Mouse (Mus musculus): ENCODE data around the gene Antxrl. TPM values are rescaled to one million over a fixed set of nuclear protein-coding genes. Genes with fewer than 3 reads are reported as not detected.

Antxrl gene
- total RNA-seq (2021) = not detected

- intact Hi-C loops (cut with DNase I) = no loop called here
- no peak for DNase-seq (ENCODE audit: low spot score)
Measured at GRCm38 (mm10) chr14:34052516-34052915, at the start of gene Antxrl. Gene Antxrl, plus strand, starts transcription at chr14:34052707.

GRCm38 (mm10) chr14:34015063-34015462 is 37.4 kb upstream of the Antxrl start, which contains the start of gene Gm30083:
Gene Gm30083, minus strand, starts transcription at chr14:34015182.
- DNase-seq (ENCODE audit: low spot score) = no peak
- intact Hi-C loops (cut with DNase I) = no loop called here

- no peak for DNase-seq (ENCODE audit: low spot score)
Measured at GRCm38 (mm10) chr14:34016381-34016780, 36.1 kb upstream of the Antxrl start, which contains the start of gene Gm5460. Gene Gm5460, plus strand, starts transcription at chr14:34016758.

GRCm38 (mm10) chr14:34016938-34017337 is 35.6 kb upstream of the Antxrl start:
- intact Hi-C loops (cut with DNase I) = no loop called here
- no peak for DNase-seq (ENCODE audit: low spot score)

More at GRCm38 (mm10) chr14:34016381-34016780, 36.1 kb upstream of the Antxrl start, which contains the start of gene Gm5460:
- intact Hi-C loops (cut with DNase I) = no loop called here

- intact Hi-C loops (cut with DNase I) = no loop called here
- DNase-seq (ENCODE audit: low spot score) = no peak
Measured at GRCm38 (mm10) chr14:34026710-34027109, 25.8 kb upstream of the Antxrl start.

GRCm38 (mm10) chr14:34033841-34034610 is 18.5 kb upstream of the Antxrl start:
- intact Hi-C loops (cut with DNase I) = no loop called here
- DNase-seq (ENCODE audit: low spot score) = no peak

- DNase-seq (ENCODE audit: low spot score) = no peak
- intact Hi-C loops (cut with DNase I) = no loop called here
Measured at GRCm38 (mm10) chr14:34041241-34041640, 11.3 kb upstream of the Antxrl start.

GRCm38 (mm10) chr14:34043341-34043740 is 9.2 kb upstream of the Antxrl start:
- no peak for DNase-seq (ENCODE audit: low spot score)
- intact Hi-C loops (cut with DNase I) = no loop called here

GRCm38 (mm10) chr14:34050101-34050779 is 2.3 kb upstream of the Antxrl start:
- DNase-seq (ENCODE audit: low spot score) = no peak
- intact Hi-C loops (cut with DNase I) = no loop called here

GRCm38 (mm10) chr14:34071665-34072064 is 19.2 kb downstream of the Antxrl start:
- DNase-seq (ENCODE audit: low spot score) = no peak
- intact Hi-C loops (cut with DNase I) = no loop called here

GRCm38 (mm10) chr14:34075346-34075745 is 22.8 kb downstream of the Antxrl start:
- intact Hi-C loops (cut with DNase I) = no loop called here
- DNase-seq (ENCODE audit: low spot score) = no peak

- DNase-seq (ENCODE audit: low spot score) = no peak
- intact Hi-C loops (cut with DNase I) = no loop called here
Measured at GRCm38 (mm10) chr14:34077222-34077621, 24.7 kb downstream of the Antxrl start.

- no peak for DNase-seq (ENCODE audit: low spot score)
- intact Hi-C loops (cut with DNase I) = no loop called here
Measured at GRCm38 (mm10) chr14:34078293-34078692, 25.8 kb downstream of the Antxrl start.

- DNase-seq (ENCODE audit: low spot score) = peak; percentile 26
- intact Hi-C loops (cut with DNase I) = loop anchor here (1.0 to 10.0 kb wide), 6 partner anchors 24 to 474 kb away; no protein-coding TSS in a partner anchor
Measured at GRCm38 (mm10) chr14:34080321-34080997, 28.0 kb downstream of the Antxrl start.

GRCm38 (mm10) chr14:34085731-34086130 is 33.2 kb downstream of the Antxrl start, which contains the start of gene Anxa8:
Gene Anxa8, plus strand, starts transcription at chr14:34085981.
- intact Hi-C loops (cut with DNase I) = loop anchor here (10.0 kb wide), 1 partner anchor 469 kb away; no protein-coding TSS in a partner anchor
- no peak for DNase-seq (ENCODE audit: low spot score)

GRCm38 (mm10) chr14:34086806-34087205 is 34.3 kb downstream of the Antxrl start:
- intact Hi-C loops (cut with DNase I) = loop anchor here (10.0 kb wide), 1 partner anchor 468 kb away; no protein-coding TSS in a partner anchor

GRCm38 (mm10) chr14:34087856-34088398 is 35.4 kb downstream of the Antxrl start:
- DNase-seq (ENCODE audit: low spot score) = no peak
- intact Hi-C loops (cut with DNase I) = loop anchor here (10.0 kb wide), 1 partner anchor 467 kb away; no protein-coding TSS in a partner anchor

More at GRCm38 (mm10) chr14:34086806-34087205, 34.3 kb downstream of the Antxrl start:
- DNase-seq (ENCODE audit: low spot score) = no peak

GRCm38 (mm10) chr14:34089796-34090195 is 37.3 kb downstream of the Antxrl start:
- intact Hi-C loops (cut with DNase I) = loop anchor here (10.0 kb wide), 1 partner anchor 465 kb away; no protein-coding TSS in a partner anchor
- no peak for DNase-seq (ENCODE audit: low spot score)

- intact Hi-C loops (cut with DNase I) = no loop called here
- DNase-seq (ENCODE audit: low spot score) = no peak
Measured at GRCm38 (mm10) chr14:34091475-34091874, 39.0 kb downstream of the Antxrl start.

GRCm38 (mm10) chr14:34092856-34093255 is 40.3 kb downstream of the Antxrl start:
- no peak for DNase-seq (ENCODE audit: low spot score)
- intact Hi-C loops (cut with DNase I) = no loop called here

Measured in heart, postnatal 25 days (tissue).